Mouse (Mus musculus) spleen, adult 2 months (tissue): Measurements from ENCODE around the gene Auh.

Experiments used
- CTCF ChIP-seq: fragments of 200-500 bp; IDR thresholded peaks from 2 replicates; pipeline ENCODE4 v1.5.1; 2011; ENCODE audit warnings: mild to moderate bottlenecking, inconsistent platforms; ENCODE audit not compliant: insufficient read depth, insufficient read length, insufficient replicate concordance; ENCODE audit errors: extremely low read depth
- POLR2A ChIP-seq: fragments of 200-500 bp; IDR thresholded peaks from 2 replicates; pipeline ENCODE4 v1.6.1; 2011; ENCODE audit warnings: low read depth, low read length, inconsistent platforms

DNA sequence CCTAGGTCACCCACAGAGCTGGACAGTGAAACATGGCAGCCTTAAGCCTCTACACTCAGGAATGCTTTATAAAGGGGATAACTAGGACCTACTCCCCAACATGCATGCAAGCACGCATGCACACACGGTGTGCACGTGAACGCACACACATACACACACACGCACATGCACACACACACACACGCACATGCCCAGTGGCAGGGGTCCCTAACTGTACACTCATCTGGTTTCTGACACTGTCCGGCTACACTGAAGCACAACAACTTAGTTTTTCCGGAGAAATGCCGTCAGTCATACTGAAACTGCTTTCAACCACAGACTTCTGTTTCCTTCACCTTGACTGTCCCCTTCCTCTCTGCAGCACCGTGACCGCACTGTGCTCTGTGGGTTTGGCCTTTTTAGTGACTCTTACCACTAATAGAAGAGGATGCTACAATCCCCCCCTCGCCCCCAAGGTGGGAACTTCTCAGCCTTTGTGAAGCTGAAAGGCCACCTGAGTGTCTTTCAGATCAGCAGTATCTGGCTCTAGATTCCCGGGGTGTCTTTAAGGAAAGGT, 136.0 kb downstream of the Auh start:
- TF ChIP-seq CTCF (no peak), POLR2A (no peak)
